Mouse (Mus musculus): ENCODE measurements around the gene Galnt13. TPM values are rescaled to one million over a fixed set of nuclear protein-coding genes. Genes with fewer than 3 reads are reported as not detected.
"Not testable (repeated sequence)": the region's sequence is repeated elsewhere in the genome, so short reads cannot be mapped to it uniquely, and the experiment has no call there.

The Galnt13 gene
- polyA plus RNA-seq, 1 experiment from 2014 or later, result 2.8 TPM

- not testable (repeated sequence) for H3K4me2 ChIP-seq (ENCODE audit: low read depth); H3K9ac ChIP-seq (ENCODE audit: low read length); DNase-seq (ENCODE audit: low spot score); H3K27ac ChIP-seq (ENCODE audit: low read depth, low read length); H3K4me1 ChIP-seq (ENCODE audit: control insufficient read depth, insufficient read depth, low read length); H3K36me3 ChIP-seq (ENCODE audit: control insufficient read depth, insufficient read depth, low read length); H3K4me3 ChIP-seq (ENCODE audit: low read depth, low read length); H3K27me3 ChIP-seq (ENCODE audit: control insufficient read depth, insufficient read depth, low read length); H3K9me3 ChIP-seq (ENCODE audit: control insufficient read depth, low read length)
- no CpG with 5 or more reads among the region's 5 CpGs for WGBS
- peak; percentile 50; the same call in 1 of the 2 replicates for ATAC-seq (ENCODE audit: insufficient read depth, low FRiP score, low TSS enrichment)
Measured at GRCm38 (mm10) chr2:55022539-55022938, 586.4 kb downstream of the Galnt13 start.

- Histone ChIP-seq H3K4me1 (ENCODE audit: control insufficient read depth, insufficient read depth, low read length) (no peaks in the 10 kb centered on the region), H3K9ac (ENCODE audit: low read length) (no peak overlapping the region), H3K27me3 (ENCODE audit: control insufficient read depth, insufficient read depth, low read length) (no peaks in the 10 kb centered on the region), H3K27ac (ENCODE audit: low read depth, low read length) (no peak overlapping the region), H3K4me3 (ENCODE audit: low read depth, low read length) (no peak overlapping the region), H3K36me3 (ENCODE audit: control insufficient read depth, insufficient read depth, low read length) (no peaks in the 10 kb centered on the region), H3K4me2 (ENCODE audit: low read depth) (no peak overlapping the region), H3K9me3 (ENCODE audit: control insufficient read depth, low read length) (no peaks in the 10 kb centered on the region)
- ATAC-seq (ENCODE audit: insufficient read depth, low FRiP score, low TSS enrichment) (no peak), DNase-seq (ENCODE audit: low spot score) (no peak)
- WGBS, result 70% methylated on average over 3 of the region's 3 CpGs
Measured at GRCm38 (mm10) chr2:55034610-55035009, 598.5 kb downstream of the Galnt13 start.

GRCm38 (mm10) chr2:55065469-55066315 lies 629.6 kb downstream of the Galnt13 start:
- Histone ChIP-seq H3K4me2 (ENCODE audit: low read depth) (no peak overlapping the region), H3K4me3 (ENCODE audit: low read depth, low read length) (no peak overlapping the region), H3K27ac (ENCODE audit: low read depth, low read length) (no peak overlapping the region), H3K27me3 (ENCODE audit: control insufficient read depth, insufficient read depth, low read length) (no peaks in the 10 kb centered on the region), H3K4me1 (ENCODE audit: control insufficient read depth, insufficient read depth, low read length) (no peaks in the 10 kb centered on the region), H3K9ac (ENCODE audit: low read length) (no peak overlapping the region), H3K36me3 (ENCODE audit: control insufficient read depth, insufficient read depth, low read length) (no peaks in the 10 kb centered on the region), H3K9me3 (ENCODE audit: control insufficient read depth, low read length) (no peaks in the 10 kb centered on the region)
- WGBS, result 79% methylated on average over 7 of the region's 7 CpGs
- ATAC-seq (ENCODE audit: insufficient read depth, low FRiP score, low TSS enrichment), result no peak
- DNase-seq (ENCODE audit: low spot score), result no peak

- H3K9ac ChIP-seq (ENCODE audit: low read length), result no peak overlapping the region
- H3K4me3 ChIP-seq (ENCODE audit: low read depth, low read length), result no peak overlapping the region
- DNase-seq (ENCODE audit: low spot score) (no peak), ATAC-seq (ENCODE audit: insufficient read depth, low FRiP score, low TSS enrichment) (no peak)
- H3K4me2 ChIP-seq (ENCODE audit: low read depth), result no peak overlapping the region
- no peaks in the 10 kb centered on the region for H3K4me1 ChIP-seq (ENCODE audit: control insufficient read depth, insufficient read depth, low read length)
- WGBS, result 94% methylated on average over 2 of the region's 2 CpGs
- H3K36me3 ChIP-seq (ENCODE audit: control insufficient read depth, insufficient read depth, low read length), result no peaks in the 10 kb centered on the region
- H3K27ac ChIP-seq (ENCODE audit: low read depth, low read length), result no peak overlapping the region
- no peaks in the 10 kb centered on the region for H3K9me3 ChIP-seq (ENCODE audit: control insufficient read depth, low read length)
- H3K27me3 ChIP-seq (ENCODE audit: control insufficient read depth, insufficient read depth, low read length), result no peaks in the 10 kb centered on the region
Measured at GRCm38 (mm10) chr2:55085580-55085979, 649.5 kb downstream of the Galnt13 start.

GRCm38 (mm10) chr2:55088034-55088433 lies 651.9 kb downstream of the Galnt13 start:
- DNase-seq (ENCODE audit: low spot score) (no peak), ATAC-seq (ENCODE audit: insufficient read depth, low FRiP score, low TSS enrichment) (no peak)
- no peaks in the 10 kb centered on the region for H3K36me3 ChIP-seq (ENCODE audit: control insufficient read depth, insufficient read depth, low read length)
- no peak overlapping the region for H3K9ac ChIP-seq (ENCODE audit: low read length)
- no peaks in the 10 kb centered on the region for H3K27me3 ChIP-seq (ENCODE audit: control insufficient read depth, insufficient read depth, low read length)
- H3K27ac ChIP-seq (ENCODE audit: low read depth, low read length), result no peak overlapping the region
- WGBS, result 96% methylated on average over 1 of the region's 1 CpGs
- H3K4me2 ChIP-seq (ENCODE audit: low read depth), result no peak overlapping the region
- H3K4me3 ChIP-seq (ENCODE audit: low read depth, low read length), result no peak overlapping the region
- no peaks in the 10 kb centered on the region for H3K4me1 ChIP-seq (ENCODE audit: control insufficient read depth, insufficient read depth, low read length)
- H3K9me3 ChIP-seq (ENCODE audit: control insufficient read depth, low read length), result no peaks in the 10 kb centered on the region

- peak; percentile 49 for DNase-seq (ENCODE audit: low spot score)
- WGBS, result 22% methylated on average over 3 of the region's 3 CpGs
- Histone ChIP-seq H3K9me3 (ENCODE audit: control insufficient read depth, low read length) (no peaks in the 10 kb centered on the region), H3K27me3 (ENCODE audit: control insufficient read depth, insufficient read depth, low read length) (no peaks in the 10 kb centered on the region), H3K27ac (ENCODE audit: low read depth, low read length) (no peak overlapping the region), H3K9ac (ENCODE audit: low read length) (no peak overlapping the region), H3K4me3 (ENCODE audit: low read depth, low read length) (no peak overlapping the region), H3K36me3 (ENCODE audit: control insufficient read depth, insufficient read depth, low read length) (no peaks in the 10 kb centered on the region), H3K4me1 (ENCODE audit: control insufficient read depth, insufficient read depth, low read length) (no peaks in the 10 kb centered on the region), H3K4me2 (ENCODE audit: low read depth) (no peak overlapping the region)
- ATAC-seq (ENCODE audit: insufficient read depth, low FRiP score, low TSS enrichment), result no peak
Measured at GRCm38 (mm10) chr2:55090332-55090731, 654.2 kb downstream of the Galnt13 start.

- Histone ChIP-seq H3K4me3 (ENCODE audit: low read depth, low read length) (no peak overlapping the region), H3K27me3 (ENCODE audit: control insufficient read depth, insufficient read depth, low read length) (no peaks in the 10 kb centered on the region), H3K4me1 (ENCODE audit: control insufficient read depth, insufficient read depth, low read length) (no peaks in the 10 kb centered on the region), H3K36me3 (ENCODE audit: control insufficient read depth, insufficient read depth, low read length) (no peaks in the 10 kb centered on the region), H3K27ac (ENCODE audit: low read depth, low read length) (no peak overlapping the region), H3K4me2 (ENCODE audit: low read depth) (no peak overlapping the region), H3K9ac (ENCODE audit: low read length) (no peak overlapping the region), H3K9me3 (ENCODE audit: control insufficient read depth, low read length) (no peaks in the 10 kb centered on the region)
- DNase-seq (ENCODE audit: low spot score) (peak; percentile 41), ATAC-seq (ENCODE audit: insufficient read depth, low FRiP score, low TSS enrichment) (peak; percentile 83)
- WGBS, result 46% methylated on average over 4 of the region's 4 CpGs
Measured at GRCm38 (mm10) chr2:55091495-55091894, 655.4 kb downstream of the Galnt13 start.

- H3K27ac ChIP-seq (ENCODE audit: low read depth, low read length), result no peak overlapping the region
- no peak for DNase-seq (ENCODE audit: low spot score)
- no peaks in the 10 kb centered on the region for H3K36me3 ChIP-seq (ENCODE audit: control insufficient read depth, insufficient read depth, low read length)
- H3K4me1 ChIP-seq (ENCODE audit: control insufficient read depth, insufficient read depth, low read length), result no peaks in the 10 kb centered on the region
- H3K9me3 ChIP-seq (ENCODE audit: control insufficient read depth, low read length), result no peaks in the 10 kb centered on the region
- no peak for ATAC-seq (ENCODE audit: insufficient read depth, low FRiP score, low TSS enrichment)
- no peak overlapping the region for H3K4me3 ChIP-seq (ENCODE audit: low read depth, low read length)
- H3K9ac ChIP-seq (ENCODE audit: low read length), result no peak overlapping the region
- no peaks in the 10 kb centered on the region for H3K27me3 ChIP-seq (ENCODE audit: control insufficient read depth, insufficient read depth, low read length)
- H3K4me2 ChIP-seq (ENCODE audit: low read depth), result no peak overlapping the region
- WGBS, result 84% methylated on average over 1 of the region's 1 CpGs
Measured at GRCm38 (mm10) chr2:55099100-55099499, 663.0 kb downstream of the Galnt13 start.

GRCm38 (mm10) chr2:55101279-55101678 lies 665.2 kb downstream of the Galnt13 start:
- 70% methylated on average over 5 of the region's 5 CpGs for WGBS
- no peaks in the 10 kb centered on the region for H3K36me3 ChIP-seq (ENCODE audit: control insufficient read depth, insufficient read depth, low read length)
- ATAC-seq (ENCODE audit: insufficient read depth, low FRiP score, low TSS enrichment) (no peak), DNase-seq (ENCODE audit: low spot score) (no peak)
- no peaks in the 10 kb centered on the region for H3K9me3 ChIP-seq (ENCODE audit: control insufficient read depth, low read length)
- no peak overlapping the region for H3K4me3 ChIP-seq (ENCODE audit: low read depth, low read length)
- no peak overlapping the region for H3K27ac ChIP-seq (ENCODE audit: low read depth, low read length)
- H3K4me1 ChIP-seq (ENCODE audit: control insufficient read depth, insufficient read depth, low read length), result no peaks in the 10 kb centered on the region
- no peak overlapping the region for H3K4me2 ChIP-seq (ENCODE audit: low read depth)
- no peaks in the 10 kb centered on the region for H3K27me3 ChIP-seq (ENCODE audit: control insufficient read depth, insufficient read depth, low read length)
- no peak overlapping the region for H3K9ac ChIP-seq (ENCODE audit: low read length)
